32 mouse cellular contexts compared by ENCODE assay signal in the genomic region with DNA sequence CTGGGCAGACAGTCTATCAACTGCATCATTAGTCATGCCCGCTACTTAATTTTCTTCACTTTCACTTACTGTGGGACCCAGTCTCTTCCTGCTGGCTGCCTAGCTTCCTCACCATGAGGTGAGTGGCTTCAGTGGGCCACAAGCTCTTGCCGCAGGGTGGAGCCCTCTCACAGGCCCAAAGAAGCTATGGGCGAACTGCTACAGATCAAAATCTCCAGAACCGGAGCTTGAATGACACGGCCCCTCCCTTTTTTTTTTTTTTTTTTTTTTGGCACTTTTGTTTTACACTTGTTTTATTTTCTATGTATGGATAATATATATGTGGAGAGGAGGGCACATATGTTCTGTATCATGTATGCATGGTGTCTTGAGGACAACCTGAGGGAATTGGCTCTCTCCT. TPM values are rescaled to one million over a fixed set of nuclear protein-coding genes. Genes with fewer than 3 reads are reported as not detected.
"Had no signal": no experiment of that assay in that cellular context is flagged by ENCODE, and none has a peak within 500 bp of the region (broad histone marks: within the 10 kb centered on the region; RNA-seq: fewer than 3 reads in every experiment).

No protein-coding gene starts in this region.

- H3K9ac ChIP-seq: heart, embryonic 12.5 days; hindbrain, embryonic 13.5 days; hindbrain, embryonic 15.5 days; kidney, embryonic 15.5 days; limb, embryonic 13.5 days; limb, embryonic 15.5 days; liver, embryonic 12.5 days; liver, embryonic 14.5 days had no signal

- ATAC-seq: hindbrain, postnatal 0 days; intestine, embryonic 16.5 days; liver, embryonic 12.5 days had no signal

- H3K4me3 ChIP-seq: gastrocnemius, adult 2 months; heart, embryonic 10.5 days; heart, embryonic 12.5 days; hindbrain, embryonic 13.5 days; hindbrain, embryonic 15.5 days; kidney, embryonic 15.5 days; layer of hippocampus, adult 2 months; limb, embryonic 13.5 days; limb, embryonic 15.5 days; liver, embryonic 12.5 days had no signal

- DNase-seq: gastrocnemius, adult 2 months; gastrocnemius, postnatal 10 days; gastrocnemius, postnatal 25 days; heart, adult 18-20 months; heart, postnatal 10 days; heart, postnatal 4 days; kidney, adult 11 months; kidney, adult 2 months; kidney, adult 9 months; kidney, postnatal 14 days; kidney, postnatal 36 days; left cerebral cortex, postnatal 4 days had no signal

- H3K27ac ChIP-seq: gastrocnemius, adult 2 months; heart, embryonic 10.5 days; hindbrain, embryonic 13.5 days; hindbrain, embryonic 15.5 days; hindbrain, postnatal 0 days; kidney, embryonic 15.5 days; kidney, postnatal 0 days; layer of hippocampus, adult 2 months; limb, embryonic 13.5 days; limb, embryonic 15.5 days; liver, embryonic 12.5 days; liver, embryonic 14.5 days had no signal

- H3K4me1 ChIP-seq: heart, embryonic 12.5 days; hindbrain, embryonic 13.5 days; hindbrain, embryonic 15.5 days; limb, embryonic 13.5 days; limb, embryonic 15.5 days had no signal

- H3K9me3 ChIP-seq: heart, embryonic 10.5 days; heart, embryonic 12.5 days; hindbrain, embryonic 13.5 days; hindbrain, embryonic 15.5 days; kidney, embryonic 15.5 days; limb, embryonic 13.5 days; limb, embryonic 15.5 days; liver, embryonic 12.5 days had no signal

- H3K36me3 ChIP-seq: hindbrain, embryonic 15.5 days had no signal

RNA-seq across cellular contexts. Expression of a gene that starts 24.1 kb away (rescaled TPM):
- total RNA-seq: gastrocnemius, adult 2 months; heart, postnatal 25 days; heart, postnatal 4 days; hindbrain, postnatal 0 days; layer of hippocampus, adult 2 months; layer of hippocampus, postnatal 10 days; layer of hippocampus, postnatal 25 days; left cerebral cortex, adult 18-20 months; left cerebral cortex, adult 8-10 months; left cerebral cortex, postnatal 10 days; left cerebral cortex, postnatal 25 days; left cerebral cortex, postnatal 4 days had no signal
